Mouse (Mus musculus) neural tube, embryonic 14.5 days (tissue): ENCODE data around the gene Pafah1b2. TPM values are rescaled to one million over a fixed set of nuclear protein-coding genes. Genes with fewer than 3 reads are reported as not detected.

ENCODE experiments used
- ATAC-seq: fragments of 200-750 bp; cut with Nextera tagmentation; 2 replicates; pipeline ENCODE4 v1.8.0; 2017; ENCODE audit warnings: low read depth, mild to moderate bottlenecking, moderate TSS enrichment, moderate library complexity
- H3K27ac ChIP-seq: fragments of 300-500 bp; sonication (generic); 2 replicates; pipeline ENCODE4 v1.5.1; 2014; ENCODE audit warnings: low read depth, mild to moderate bottlenecking, control low read depth, low read length, moderate library complexity, mixed read lengths
- H3K27me3 ChIP-seq: fragments of 300-500 bp; sonication (generic); 2 replicates; pipeline ENCODE4 v1.6.1; 2014; ENCODE audit warnings: low read length; ENCODE audit not compliant: control insufficient read depth, insufficient read depth
- H3K36me3 ChIP-seq: fragments of 300-500 bp; sonication (generic); 2 replicates; pipeline ENCODE4 v1.6.1; 2014; ENCODE audit warnings: low read length, mixed read lengths; ENCODE audit not compliant: control insufficient read depth, insufficient read depth
- H3K4me1 ChIP-seq: fragments of 300-500 bp; sonication (generic); 2 replicates; pipeline ENCODE4 v1.6.1; 2014; ENCODE audit warnings: low read length; ENCODE audit not compliant: control insufficient read depth, insufficient read depth
- H3K4me2 ChIP-seq: fragments of 300-500 bp; sonication (generic); 2 replicates; pipeline ENCODE4 v1.6.1; 2014; ENCODE audit warnings: mild to moderate bottlenecking, low read depth, low read length, control low read depth
- H3K4me3 ChIP-seq: fragments of 300-500 bp; sonication (generic); 2 replicates; pipeline ENCODE4 v1.5.1; 2014; ENCODE audit warnings: low read depth, low read length, control low read depth, mixed read lengths
- H3K9ac ChIP-seq: fragments of 300-500 bp; sonication (generic); replicated peaks from 2 replicates; pipeline ENCODE4 v1.6.1; 2014; ENCODE audit warnings: low read depth, mild to moderate bottlenecking, control low read depth, low read length, mixed read lengths
- H3K9me3 ChIP-seq: fragments of 300-500 bp; sonication (generic); 2 replicates; pipeline ENCODE4 v1.6.1; 2016; ENCODE audit warnings: low read length; ENCODE audit not compliant: control insufficient read depth
- WGBS: fragments of 180-500 bp; shearing (Covaris S2); extraction: QIAGEN DNeasy Blood & Tissue Kit; methylation state at CpG from one replicate; pipeline ENCODE4 v1.1.7; 2014; 5-methylcytosine and 5-hydroxymethylcytosine counted together
- polyA plus RNA-seq: library from polyadenylated mRNA; unstranded; fragments of >200 nt; fragmentation: Nextera tagmentation; extraction: Ambion mirVana; gene quantifications from 2 replicates; pipeline ENCODE4 v1.2.1, GENCODE M21; 2014

The Pafah1b2 gene
- polyA plus RNA-seq, 1 experiment from 2014 or later, result 318 TPM

- H3K27me3 ChIP-seq, result no peaks in the 10 kb centered on the region
- peaks cover 25% of the 10 kb centered on the region for H3K4me1 ChIP-seq
- peaks cover 4% of the 10 kb centered on the region; the same call in 1 of the 2 replicates for H3K36me3 ChIP-seq
- H3K9me3 ChIP-seq, result no peaks in the 10 kb centered on the region
- no peak overlapping the region for H3K4me3 ChIP-seq
- H3K27ac ChIP-seq, result no peak overlapping the region
- 89% methylated on average over 2 of the region's 2 CpGs for WGBS
- no peak for ATAC-seq
- no peak overlapping the region for H3K4me2 ChIP-seq
- H3K9ac ChIP-seq, result no peak overlapping the region
Measured at GRCm38 (mm10) chr9:45979778-45980177, 32.7 kb downstream of the Pafah1b2 start.

- Histone ChIP-seq H3K9me3 (no peaks in the 10 kb centered on the region), H3K4me3 (no peak overlapping the region)
- ATAC-seq, result no peak
Measured at GRCm38 (mm10) chr9:45976884-45977283, 35.6 kb downstream of the Pafah1b2 start.

GRCm38 (mm10) chr9:45963577-45963976, 48.9 kb downstream of the Pafah1b2 start:
- Histone ChIP-seq H3K36me3 (peaks cover 43% of the 10 kb centered on the region), H3K27ac (no peak overlapping the region), H3K4me1 (no peaks in the 10 kb centered on the region), H3K9me3 (no peaks in the 10 kb centered on the region), H3K27me3 (no peaks in the 10 kb centered on the region), H3K4me2 (no peak overlapping the region), H3K4me3 (no peak overlapping the region), H3K9ac (no peak overlapping the region)
- WGBS, result 96% methylated on average over 6 of the region's 6 CpGs
- no peak for ATAC-seq

More at GRCm38 (mm10) chr9:45976884-45977283, 35.6 kb downstream of the Pafah1b2 start:
- H3K27ac ChIP-seq, result no peak overlapping the region
- H3K27me3 ChIP-seq, result no peaks in the 10 kb centered on the region
- 0 out of 2 replicates have a peak, but pooled peaks cover 8% of the 10 kb centered on the region for H3K4me1 ChIP-seq
- H3K9ac ChIP-seq, result no peak overlapping the region
- no peak overlapping the region for H3K4me2 ChIP-seq
- H3K36me3 ChIP-seq, result peaks cover 16% of the 10 kb centered on the region; the same call in 1 of the 2 replicates
- WGBS, result 96% methylated on average over 2 of the region's 2 CpGs

GRCm38 (mm10) chr9:45961855-45962254, 50.6 kb downstream of the Pafah1b2 start:
- no peak overlapping the region for H3K4me2 ChIP-seq
- WGBS, result 90% methylated on average over 2 of the region's 2 CpGs
- H3K27ac ChIP-seq, result no peak overlapping the region
- no peak overlapping the region for H3K4me3 ChIP-seq
- ATAC-seq, result no peak
- no peaks in the 10 kb centered on the region for H3K4me1 ChIP-seq
- H3K9me3 ChIP-seq, result no peaks in the 10 kb centered on the region
- no peak overlapping the region for H3K9ac ChIP-seq
- no peaks in the 10 kb centered on the region for H3K27me3 ChIP-seq
- H3K36me3 ChIP-seq, result peaks cover 30% of the 10 kb centered on the region

GRCm38 (mm10) chr9:45959661-45960060, 52.8 kb downstream of the Pafah1b2 start:
- H3K4me2 ChIP-seq, result no peak overlapping the region
- H3K4me3 ChIP-seq, result no peak overlapping the region
- H3K27ac ChIP-seq, result no peak overlapping the region
- H3K27me3 ChIP-seq, result no peaks in the 10 kb centered on the region
- no peak overlapping the region for H3K9ac ChIP-seq
- H3K9me3 ChIP-seq, result no peaks in the 10 kb centered on the region
- peaks cover 8% of the 10 kb centered on the region for H3K4me1 ChIP-seq
- 84% methylated on average over 7 of the region's 7 CpGs for WGBS
- peaks cover 16% of the 10 kb centered on the region for H3K36me3 ChIP-seq
- no peak for ATAC-seq

- Histone ChIP-seq H3K27ac (peak overlapping the region; percentile 39; the same call in 1 of the 2 replicates), H3K9me3 (no peaks in the 10 kb centered on the region), H3K9ac (no peak overlapping the region), H3K36me3 (peaks cover 9% of the 10 kb centered on the region; the same call in 1 of the 2 replicates), H3K27me3 (no peaks in the 10 kb centered on the region), H3K4me1 (peaks cover 12% of the 10 kb centered on the region), H3K4me3 (no peak overlapping the region), H3K4me2 (no peak overlapping the region)
- no peak for ATAC-seq
- 49% methylated on average over 4 of the region's 4 CpGs for WGBS
Measured at GRCm38 (mm10) chr9:45958851-45959250, 53.6 kb downstream of the Pafah1b2 start.

- Histone ChIP-seq H3K36me3 (peaks cover 4% of the 10 kb centered on the region; the same call in 1 of the 2 replicates), H3K4me3 (no peak overlapping the region), H3K4me1 (peaks cover 19% of the 10 kb centered on the region), H3K4me2 (no peak overlapping the region), H3K27me3 (no peaks in the 10 kb centered on the region), H3K9ac (no peak overlapping the region), H3K9me3 (no peaks in the 10 kb centered on the region), H3K27ac (0 out of 2 replicates have a peak overlapping the region, but pooled peaks have one; percentile 22)
- no peak for ATAC-seq
- WGBS, result 56% methylated on average over 7 of the region's 7 CpGs
Measured at GRCm38 (mm10) chr9:45958023-45958670, 54.3 kb downstream of the Pafah1b2 start.

- Histone ChIP-seq H3K36me3 (peaks cover 14% of the 10 kb centered on the region), H3K9ac (peak within 1 kb of the TSS; percentile 86), H3K4me2 (peak within 1 kb of the TSS; percentile 86), H3K4me3 (peak within 1 kb of the TSS; percentile 92), H3K4me1 (peaks cover 20% of the 10 kb centered on the region), H3K9me3 (no peaks in the 10 kb centered on the region), H3K27ac (peak within 1 kb of the TSS; percentile 82), H3K27me3 (no peaks in the 10 kb centered on the region)
- ATAC-seq, result peak; percentile 98
- under 1% methylated on average over 48 of the region's 48 CpGs for WGBS
Measured at GRCm38 (mm10) chr9:45955107-45955963, 57.2 kb downstream of the Pafah1b2 start, which contains the start of gene Sidt2. Gene Sidt2, minus strand, starts transcription at chr9:45955258.
